Mouse (Mus musculus) bone marrow, adult 2 months (tissue): ENCODE results near the gene Cct2.

Experiments used
- CTCF ChIP-seq: fragments of 200-500 bp; IDR thresholded peaks from 2 replicates; pipeline ENCODE4 v1.5.1; 2011; ENCODE audit warnings: low read length, control low read depth; ENCODE audit not compliant: control insufficient read depth, insufficient read depth
- POLR2A ChIP-seq: fragments of 200-500 bp; IDR thresholded peaks from 2 replicates; pipeline ENCODE4 v1.6.1; 2011; ENCODE audit warnings: low read depth, mild to moderate bottlenecking, control low read depth, low read length, borderline replicate concordance; ENCODE audit not compliant: control insufficient read depth

GRCm38 (mm10) chr10:117112545-117112944, 48.9 kb upstream of the Cct2 start:
- TF ChIP-seq POLR2A, result no peak
- TF ChIP-seq CTCF, result no peak
